Mouse (Mus musculus): ENCODE measurements at regions not wholly inside any gene's neighbourhood (a gene's known extent, or its start where the extent isn't known, plus 50 kb on each side); places are given as distances from the start of the nearest gene placed in this dataset.

DNA sequence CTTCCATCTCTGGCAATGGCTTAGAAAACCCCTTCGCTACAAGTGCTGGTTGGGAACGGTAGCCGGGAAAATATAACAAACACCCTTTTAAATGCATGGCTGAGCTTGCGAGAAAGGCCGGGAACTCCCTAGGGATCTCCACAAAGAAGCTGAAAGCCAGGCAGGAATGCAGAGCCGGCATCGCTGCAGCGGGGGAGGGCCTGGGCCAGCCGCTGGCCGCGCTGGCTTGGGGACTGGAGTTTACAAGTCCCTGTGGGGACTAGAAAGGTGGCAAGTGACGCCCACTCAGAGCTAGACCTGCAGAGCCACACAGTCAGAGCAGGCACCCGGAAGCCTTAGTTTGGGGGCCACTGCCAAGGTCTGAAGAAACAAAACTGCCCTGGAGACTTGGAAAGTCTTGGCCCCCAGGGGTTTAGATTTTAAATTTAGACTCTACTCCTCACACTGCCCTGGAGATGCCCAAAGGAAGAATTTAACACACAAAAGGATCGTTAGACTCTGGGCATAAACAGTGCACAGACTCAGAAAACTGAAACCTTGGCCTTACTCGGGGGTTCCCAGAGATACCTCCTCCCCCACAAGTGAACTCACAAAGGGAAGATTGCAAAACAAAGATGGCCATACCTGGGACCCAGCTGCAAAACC lies 59.4 kb downstream of the 1700001O22Rik start:
- H3K9ac ChIP-seq, result no peak overlapping the region; the same call in 1 of the 2 replicates
- no peaks in the 10 kb centered on the region for H3K27me3 ChIP-seq

DNA sequence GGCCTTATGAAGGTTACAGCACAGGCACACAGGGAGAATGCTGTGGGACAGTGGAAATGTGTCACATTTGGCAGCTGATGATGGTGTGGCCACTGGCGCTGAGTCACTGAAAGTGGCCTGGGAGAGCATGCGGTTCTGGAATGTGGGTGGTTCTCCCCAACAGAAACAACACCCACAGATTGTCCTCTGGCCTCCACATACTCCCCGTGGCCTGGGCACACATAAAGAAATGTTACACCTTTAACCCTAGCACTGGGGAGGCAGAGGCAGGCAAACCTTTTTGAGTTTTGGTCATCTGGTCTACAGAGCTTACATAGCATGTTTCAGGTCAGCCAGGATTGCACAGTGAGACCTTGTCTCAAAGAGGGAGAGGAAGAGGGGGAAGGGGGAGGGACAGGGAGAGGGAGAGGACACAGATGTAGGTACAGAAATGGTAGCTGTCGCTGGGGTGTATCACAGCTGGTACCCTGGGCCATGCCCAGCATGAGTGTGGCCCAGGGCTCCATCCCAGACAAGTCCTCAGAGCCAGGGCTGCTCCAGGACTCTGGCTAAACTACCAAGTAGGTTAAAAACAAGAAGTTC lies 60.1 kb downstream of the 1700001O22Rik start:
- Histone ChIP-seq H3K4me3 (no peak overlapping the region), H3K9me3 (no peaks in the 10 kb centered on the region; the same call in 1 of the 2 replicates), H3K36me3 (no peaks in the 10 kb centered on the region), H3K27me3 (no peaks in the 10 kb centered on the region), H3K27ac (peak overlapping the region; percentile 91), H3K4me2 (replicated peaks) (0 out of 2 replicates have a peak overlapping the region, but pooled peaks have one; percentile 21), H3K9ac (no peak overlapping the region), H3K4me1 (peaks cover 19% of the 10 kb centered on the region)
- no peak; the same call in 1 of the 2 replicates for ATAC-seq (ENCODE audit: insufficient number of reproducible peaks, insufficient read depth, low FRiP score, low TSS enrichment)
- 39% methylated on average over 4 of the region's 4 CpGs for WGBS

More for the DNA sequence above, 59.4 kb downstream of the 1700001O22Rik start:
- Histone ChIP-seq H3K36me3 (no peaks in the 10 kb centered on the region), H3K4me1 (peaks cover 19% of the 10 kb centered on the region), H3K4me3 (no peak overlapping the region), H3K9me3 (no peaks in the 10 kb centered on the region; the same call in 1 of the 2 replicates), H3K4me2 (replicated peaks) (peak overlapping the region; percentile 21; the same call in 1 of the 2 replicates), H3K27ac (peak overlapping the region; percentile 91)
- ATAC-seq (ENCODE audit: insufficient number of reproducible peaks, insufficient read depth, low FRiP score, low TSS enrichment), result peak; percentile 65; the same call in 1 of the 2 replicates
- 4% methylated on average over 15 of the region's 15 CpGs for WGBS

DNA sequence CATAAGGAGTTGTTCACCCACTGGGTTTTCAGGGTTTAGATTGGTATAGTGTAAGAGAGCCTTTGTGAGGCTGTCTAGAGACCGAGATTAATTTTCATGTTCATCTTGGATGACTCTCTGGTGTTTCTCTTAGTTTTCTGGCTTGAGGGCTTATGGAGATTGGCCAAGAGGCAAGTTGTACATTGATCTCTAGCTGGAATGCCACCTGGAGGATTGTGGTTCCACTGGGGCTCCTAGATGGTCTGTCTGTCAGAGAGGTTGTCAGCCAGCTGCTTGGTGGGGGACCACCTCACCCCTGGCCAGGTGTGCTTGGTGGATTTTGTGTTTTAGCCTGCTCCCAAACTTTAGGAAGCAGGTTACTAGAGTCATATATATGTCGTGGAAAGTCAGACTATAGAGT lies 62.0 kb downstream of the 1700001O22Rik start:
- no peaks in the 10 kb centered on the region for H3K9me3 ChIP-seq
- no peak overlapping the region for H3K4me3 ChIP-seq
- no peak for ATAC-seq (ENCODE audit: insufficient number of reproducible peaks, insufficient read depth, low FRiP score, low TSS enrichment)
- H3K27me3 ChIP-seq, result no peaks in the 10 kb centered on the region
- WGBS, result 89% methylated on average over 2 of the region's 2 CpGs
- peaks cover 19% of the 10 kb centered on the region for H3K4me1 ChIP-seq
- no peak overlapping the region for H3K9ac ChIP-seq
- no peak overlapping the region for H3K27ac ChIP-seq
- no peak overlapping the region for H3K4me2 ChIP-seq (replicated peaks)
- no peaks in the 10 kb centered on the region for H3K36me3 ChIP-seq

DNA sequence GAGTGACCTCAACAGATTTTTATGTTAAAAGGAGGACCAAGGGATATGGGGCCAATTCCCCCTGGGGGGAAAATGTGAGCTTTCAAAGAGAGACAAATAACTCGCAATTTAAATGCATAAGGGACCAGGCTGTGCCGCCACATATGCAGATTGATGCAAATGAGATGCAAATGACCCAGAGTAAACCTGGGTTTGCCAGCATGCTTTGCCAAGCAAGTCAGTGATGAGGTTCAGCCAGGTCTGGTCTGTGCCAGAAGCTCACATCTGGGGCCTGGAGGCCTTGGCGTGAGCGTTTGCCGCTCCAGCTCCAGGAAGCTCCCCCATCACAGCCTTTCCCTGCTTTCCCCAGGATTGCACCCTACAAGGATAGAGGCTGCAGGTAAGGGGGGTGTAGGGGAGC lies 65.7 kb downstream of the 1700001O22Rik start:
- H3K27ac ChIP-seq, result no peak overlapping the region
- no peaks in the 10 kb centered on the region for H3K36me3 ChIP-seq
- H3K27me3 ChIP-seq, result no peaks in the 10 kb centered on the region
- H3K4me2 ChIP-seq (replicated peaks), result no peak overlapping the region
- no peak overlapping the region for H3K4me3 ChIP-seq
- H3K4me1 ChIP-seq, result peaks cover 5% of the 10 kb centered on the region
- ATAC-seq (ENCODE audit: insufficient number of reproducible peaks, insufficient read depth, low FRiP score, low TSS enrichment), result no peak
- 70% methylated on average over 5 of the region's 5 CpGs for WGBS
- no peak overlapping the region for H3K9ac ChIP-seq
- H3K9me3 ChIP-seq, result no peaks in the 10 kb centered on the region

DNA sequence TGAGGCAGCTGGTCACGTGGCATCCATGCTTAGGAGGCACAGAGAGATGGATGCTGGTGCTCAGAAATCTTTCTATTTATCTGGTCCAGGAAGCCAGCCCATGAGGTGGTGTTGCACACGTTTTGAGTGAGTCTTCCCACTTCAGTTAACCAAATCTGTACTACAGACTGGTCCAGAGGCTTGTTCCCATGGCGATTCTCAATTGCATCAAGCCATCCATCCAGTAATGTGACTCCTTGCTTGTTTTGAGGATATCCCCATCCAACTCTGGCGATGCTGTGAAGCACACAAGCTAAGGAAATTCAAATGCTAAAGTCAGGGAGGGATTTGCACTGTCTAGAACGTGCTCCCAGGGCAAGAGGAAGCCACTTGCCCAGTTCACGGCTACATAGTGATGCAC lies 66.8 kb downstream of the 1700001O22Rik start:
- Histone ChIP-seq H3K4me3 (no peak overlapping the region), H3K36me3 (no peaks in the 10 kb centered on the region), H3K27ac (no peak overlapping the region), H3K27me3 (no peaks in the 10 kb centered on the region), H3K4me1 (peaks cover 5% of the 10 kb centered on the region), H3K9me3 (no peaks in the 10 kb centered on the region), H3K4me2 (replicated peaks) (no peak overlapping the region), H3K9ac (no peak overlapping the region)
- 68% methylated on average over 6 of the region's 6 CpGs for WGBS
- no peak for ATAC-seq (ENCODE audit: insufficient number of reproducible peaks, insufficient read depth, low FRiP score, low TSS enrichment)

- Histone ChIP-seq H3K36me3 (no peaks in the 10 kb centered on the region), H3K9me3 (no peaks in the 10 kb centered on the region), H3K27me3 (no peaks in the 10 kb centered on the region), H3K4me2 (replicated peaks) (no peak overlapping the region), H3K4me3 (no peak overlapping the region), H3K4me1 (peaks cover 5% of the 10 kb centered on the region), H3K9ac (no peak overlapping the region), H3K27ac (no peak overlapping the region)
- 59% methylated on average over 2 of the region's 2 CpGs for WGBS
- ATAC-seq (ENCODE audit: insufficient number of reproducible peaks, insufficient read depth, low FRiP score, low TSS enrichment), result no peak
Observed at GRCm38 (mm10) chr2:30736236-30736635, 67.2 kb downstream of the 1700001O22Rik start.

- Histone ChIP-seq H3K27ac (peak overlapping the region; percentile 18; the same call in 1 of the 2 replicates), H3K36me3 (no peaks in the 10 kb centered on the region), H3K4me3 (no peak overlapping the region), H3K9me3 (no peaks in the 10 kb centered on the region), H3K4me2 (replicated peaks) (no peak overlapping the region), H3K27me3 (no peaks in the 10 kb centered on the region), H3K4me1 (peaks cover 5% of the 10 kb centered on the region), H3K9ac (no peak overlapping the region)
- WGBS, result 19% methylated on average over 6 of the region's 6 CpGs
- no peak for ATAC-seq (ENCODE audit: insufficient number of reproducible peaks, insufficient read depth, low FRiP score, low TSS enrichment)
Observed at GRCm38 (mm10) chr2:30733853-30734252, 69.6 kb downstream of the 1700001O22Rik start.

- H3K9me3 ChIP-seq, result no peaks in the 10 kb centered on the region
- 98% methylated on average over 5 of the region's 5 CpGs for WGBS
- H3K4me3 ChIP-seq, result no peak overlapping the region
- no peak overlapping the region for H3K4me2 ChIP-seq (replicated peaks)
- H3K9ac ChIP-seq, result no peak overlapping the region
- no peaks in the 10 kb centered on the region for H3K36me3 ChIP-seq
- no peak for ATAC-seq (ENCODE audit: insufficient number of reproducible peaks, insufficient read depth, low FRiP score, low TSS enrichment)
- no peaks in the 10 kb centered on the region for H3K27me3 ChIP-seq
- H3K27ac ChIP-seq, result no peak overlapping the region
- peaks cover 5% of the 10 kb centered on the region for H3K4me1 ChIP-seq
Observed at GRCm38 (mm10) chr2:30731832-30732231, 71.6 kb downstream of the 1700001O22Rik start.

DNA sequence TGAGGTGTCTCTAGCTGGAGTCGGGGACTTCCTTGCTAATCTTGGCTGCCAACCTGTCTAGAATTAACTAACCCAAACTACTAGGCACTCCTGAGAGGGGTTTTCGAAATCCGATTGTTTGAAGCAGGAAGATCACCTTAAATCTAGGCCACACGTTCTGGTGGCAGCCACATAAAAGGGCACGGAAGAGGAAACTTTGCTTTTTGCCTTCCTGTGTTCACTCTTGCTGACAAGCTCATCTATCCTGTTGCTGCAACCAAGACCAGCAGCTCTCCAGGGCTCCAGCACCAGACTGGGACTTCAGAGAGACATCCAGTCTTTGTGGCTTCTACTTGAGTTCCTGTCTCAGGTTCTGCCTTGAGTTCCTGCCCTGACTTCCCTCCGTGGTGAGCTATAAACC lies 75.5 kb downstream of the 1700001O22Rik start:
- 84% methylated on average over 6 of the region's 6 CpGs for WGBS

GRCm38 (mm10) chr2:30725601-30726489 lies 77.6 kb downstream of the 1700001O22Rik start:
- Histone ChIP-seq H3K9ac (peak overlapping the region; percentile 45), H3K4me1 (peaks cover 52% of the 10 kb centered on the region), H3K27ac (peak overlapping the region; percentile 100), H3K27me3 (no peaks in the 10 kb centered on the region), H3K9me3 (no peaks in the 10 kb centered on the region), H3K36me3 (no peaks in the 10 kb centered on the region), H3K4me2 (replicated peaks) (peak overlapping the region; percentile 41), H3K4me3 (peak overlapping the region; percentile 13; the same call in 1 of the 2 replicates)
- WGBS, result 17% methylated on average over 38 of the region's 38 CpGs
- no peak for ATAC-seq (ENCODE audit: insufficient number of reproducible peaks, insufficient read depth, low FRiP score, low TSS enrichment)

More for the DNA sequence above, 75.5 kb downstream of the 1700001O22Rik start:
- peaks cover 31% of the 10 kb centered on the region for H3K4me1 ChIP-seq
- no peak overlapping the region for H3K4me2 ChIP-seq (replicated peaks)
- H3K4me3 ChIP-seq, result no peak overlapping the region
- no peaks in the 10 kb centered on the region for H3K9me3 ChIP-seq
- ATAC-seq (ENCODE audit: insufficient number of reproducible peaks, insufficient read depth, low FRiP score, low TSS enrichment), result no peak
- no peaks in the 10 kb centered on the region for H3K27me3 ChIP-seq
- no peak overlapping the region for H3K9ac ChIP-seq
- H3K36me3 ChIP-seq, result no peaks in the 10 kb centered on the region
- no peak overlapping the region for H3K27ac ChIP-seq

DNA sequence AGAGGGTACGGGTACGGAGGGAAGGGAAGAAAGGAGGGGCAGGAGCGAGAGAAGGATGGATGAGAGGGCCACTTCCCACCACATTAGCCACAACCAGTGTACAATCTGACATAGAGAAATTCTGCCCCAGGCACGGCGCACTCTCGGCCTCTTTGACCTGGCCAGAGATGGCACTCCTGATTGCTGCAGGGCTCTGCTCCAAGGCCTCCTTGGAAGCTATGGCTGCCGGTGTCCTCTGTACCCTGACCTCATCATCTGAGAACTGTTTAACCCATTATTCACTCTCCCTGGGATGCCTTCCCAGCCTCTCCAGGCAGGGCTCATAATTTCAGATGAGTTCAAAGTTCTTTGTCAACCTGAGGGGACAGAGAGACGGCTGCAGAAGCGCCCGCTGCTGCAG lies 78.3 kb downstream of the 1700001O22Rik start:
- no peaks in the 10 kb centered on the region for H3K9me3 ChIP-seq
- H3K36me3 ChIP-seq, result no peaks in the 10 kb centered on the region
- 29% methylated on average over 10 of the region's 10 CpGs for WGBS
- H3K4me1 ChIP-seq, result peaks cover 59% of the 10 kb centered on the region
- H3K4me2 ChIP-seq (replicated peaks), result peak overlapping the region; percentile 41
- H3K27me3 ChIP-seq, result no peaks in the 10 kb centered on the region
- peak overlapping the region; percentile 100 for H3K27ac ChIP-seq
- no peak for ATAC-seq (ENCODE audit: insufficient number of reproducible peaks, insufficient read depth, low FRiP score, low TSS enrichment)
- H3K9ac ChIP-seq, result peak overlapping the region; percentile 45
- no peak overlapping the region for H3K4me3 ChIP-seq

Data from embryonic facial prominence, embryonic 12.5 days (tissue).